Mouse (Mus musculus) thymus, postnatal 4 days (tissue): ENCODE results near the gene Pex1.
"Not testable (repeated sequence)": the region's sequence is repeated elsewhere in the genome, so short reads cannot be mapped to it uniquely, and the experiment has no call there.

Experiments used
- DNase-seq: peaks from one replicate; pipeline ENCODE4 v3.0.0; 2021

Pex1 gene

GRCm38 (mm10) chr5:3646539-3646938 lies 50.7 kb downstream of the Pex1 start:
- DNase-seq: no peak

GRCm38 (mm10) chr5:3646991-3647707 lies 51.3 kb downstream of the Pex1 start:
- peak; percentile 69 for DNase-seq

GRCm38 (mm10) chr5:3647708-3648121 lies 51.8 kb downstream of the Pex1 start:
- DNase-seq: peak; percentile 92

- DNase-seq: no peak
Observed at GRCm38 (mm10) chr5:3648206-3648848, 52.5 kb downstream of the Pex1 start.

GRCm38 (mm10) chr5:3648849-3649210 lies 53.0 kb downstream of the Pex1 start:
- no peak for DNase-seq

- no peak for DNase-seq
Observed at GRCm38 (mm10) chr5:3650881-3651280, 55.0 kb downstream of the Pex1 start, which contains the start of gene Tmbim7. Gene Tmbim7 (plus strand): TSS chr5:3651181.

GRCm38 (mm10) chr5:3651621-3652020 lies 55.8 kb downstream of the Pex1 start:
- no peak for DNase-seq

- not testable (repeated sequence) for DNase-seq
Observed at GRCm38 (mm10) chr5:3652903-3653575, 57.2 kb downstream of the Pex1 start.

GRCm38 (mm10) chr5:3653801-3654200 lies 57.9 kb downstream of the Pex1 start:
- DNase-seq: no peak

- no peak for DNase-seq
Observed at GRCm38 (mm10) chr5:3657085-3657484, 61.2 kb downstream of the Pex1 start, which contains the start of gene Gatad1. Gene Gatad1 (minus strand): TSS chr5:3657185.

GRCm38 (mm10) chr5:3665225-3665624 lies 69.4 kb downstream of the Pex1 start:
- no peak for DNase-seq

GRCm38 (mm10) chr5:3666585-3666984 lies 70.7 kb downstream of the Pex1 start:
- peak; percentile 30 for DNase-seq

- DNase-seq: peak; percentile 38
Observed at GRCm38 (mm10) chr5:3669938-3670554, 74.2 kb downstream of the Pex1 start.
